Mouse (Mus musculus): Measurements from ENCODE around the gene Zswim8.

DNA sequence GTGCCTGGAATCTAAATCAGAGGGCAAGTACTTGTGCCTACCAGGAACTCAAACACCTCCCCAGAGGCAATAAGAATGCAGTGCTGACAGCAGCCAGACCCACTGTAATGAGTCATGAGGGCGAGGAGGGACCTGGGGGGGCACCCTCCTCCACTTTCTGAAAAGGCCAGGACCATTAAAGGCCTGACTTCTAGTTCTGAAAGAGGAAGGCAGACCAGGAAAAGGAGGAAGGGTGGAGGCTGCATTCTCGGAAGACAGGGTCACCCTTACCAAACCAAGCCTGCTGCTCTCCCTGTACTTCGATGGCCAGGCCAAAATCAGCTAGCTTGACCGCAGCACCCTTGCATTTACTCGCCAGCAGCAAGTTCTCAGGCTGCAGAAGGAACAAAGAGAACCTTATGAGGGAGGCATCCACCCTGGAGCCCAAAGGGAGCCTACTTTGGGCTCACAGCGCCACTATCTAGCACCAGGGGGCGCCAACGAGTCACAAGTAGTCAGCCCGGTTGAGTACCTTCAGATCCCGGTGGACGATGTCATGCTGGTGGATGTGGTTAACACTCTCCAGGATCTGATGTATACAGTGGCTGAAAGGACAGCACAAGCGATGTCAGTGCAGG, 58.4 kb downstream of the Zswim8 start:
- TF ChIP-seq CTCF (IDR thresholded peaks at IDR 0.05; ENCODE audit: low read depth) (peak; percentile 98), EP300 (optimal IDR thresholded peaks at IDR 0.05) (no peak)
